Mouse (Mus musculus) central nervous system, embryonic 18 days (tissue): Measurements from ENCODE around the gene Ankub1. TPM values are rescaled to one million over a fixed set of nuclear protein-coding genes. Genes with fewer than 3 reads are reported as not detected.

Source experiments
- polyA plus RNA-seq: library from polyadenylated mRNA; depleted of rRNA; stranded (reverse); fragments of >200 nt; gene quantifications from 2 replicates; pipeline ENCODE4 v1.2.3, GENCODE M21; 2012; rRNA removed

Ankub1 gene
- 0.21 and 0.22 TPM in 2 replicates for polyA plus RNA-seq

GRCm38 (mm10) chr3:57692719-57693118, at the start of gene Ankub1:
TSS of gene Ankub1 (minus strand) at chr3:57692799.

GRCm38 (mm10) chr3:57735511-57736370, 43.1 kb upstream of the Ankub1 start, which contains the start of gene Rnf13:
TSS of gene Rnf13 (plus strand) at chr3:57736062.

DNA sequence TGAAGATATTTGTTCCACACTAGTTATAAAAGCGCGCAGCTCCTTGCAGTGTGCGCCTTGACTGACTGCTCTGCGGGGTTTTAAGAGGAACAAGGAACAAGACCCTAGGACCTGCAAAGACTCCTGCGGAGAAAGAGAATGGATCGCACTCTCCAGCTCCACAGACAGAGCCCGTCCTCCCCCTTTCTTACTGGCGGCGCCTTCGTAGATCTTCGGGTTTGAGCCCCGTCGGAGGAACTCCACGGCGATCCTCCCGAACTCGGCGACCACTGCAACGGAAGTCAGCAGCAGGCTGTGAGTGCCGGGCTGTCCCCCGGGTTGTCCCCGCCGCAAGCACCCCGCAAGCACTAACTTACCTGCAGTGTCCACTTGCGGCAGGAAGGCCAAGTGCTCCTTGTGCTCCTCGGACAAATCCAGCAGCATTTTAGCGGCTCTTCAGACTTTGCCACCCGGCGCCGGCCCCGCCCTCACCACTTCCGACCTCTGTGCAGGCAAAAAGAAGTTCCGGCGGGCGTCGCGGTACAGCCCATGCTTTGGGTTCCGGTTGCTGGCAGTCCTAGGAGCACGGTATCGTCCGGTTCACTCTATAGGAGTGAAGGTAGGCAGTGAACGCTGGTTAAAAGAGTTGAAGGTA, 41.3 kb downstream of the Ankub1 start, which contains the start of gene Commd2:
Commd2 (minus strand) TSS at position 485 of the 634 bp plus-strand sequence.

Other genes starting within 250 kb of the Ankub1 start
- gene Wwtr1, start 116.9 kb downstream of the Ankub1 start, polyA plus RNA-seq = 12.4 and 13.9 TPM in 2 replicates
- gene Commd2, start 41.1 kb downstream of the Ankub1 start, polyA plus RNA-seq = 44.5 and 48.2 TPM in 2 replicates
- gene Rnf13, start 43.3 kb upstream of the Ankub1 start, polyA plus RNA-seq = 44.0 and 48.1 TPM in 2 replicates
- gene Pfn2, start 155.3 kb upstream of the Ankub1 start, polyA plus RNA-seq = 519 and 541 TPM in 2 replicates